Mouse (Mus musculus) erythroblast, embryonic 14.5 days (primary cell): ENCODE results near the gene Kpna3.

Experiments
- GATA1 ChIP-seq: IDR thresholded peaks from 2 replicates; pipeline ENCODE4 v1.6.1; 2012; ENCODE audit warnings: low read length, inconsistent platforms, mixed read lengths
- TAL1 ChIP-seq: IDR thresholded peaks from 3 replicates; pipeline ENCODE4 v1.6.1; 2012; ENCODE audit warnings: low read length, inconsistent platforms, mixed read lengths

GRCm38 (mm10) chr14:61453032-61453431 lies 13.4 kb upstream of the Kpna3 start:
- TF ChIP-seq GATA1 = no peak
- TF ChIP-seq TAL1 = no peak
